Mouse (Mus musculus) spleen, postnatal 10 days (tissue): ENCODE results near the gene Ahnak.
"Not testable (repeated sequence)": the region's sequence is repeated elsewhere in the genome, so short reads cannot be mapped to it uniquely, and the experiment has no call there.

Experiments
- DNase-seq, 2 experiments: peaks; one replicate each; pipeline ENCODE4 v3.0.0; 2021 to 2022; ENCODE audit warnings: low spot score in 2 of 2

The Ahnak gene

GRCm38 (mm10) chr19:8994813-8995607 is 5.9 kb downstream of the Ahnak start:
- no peak for DNase-seq

- no peak for DNase-seq
These were observed 7.5 kb downstream of the Ahnak start for GRCm38 (mm10) chr19:8996601-8997000.

GRCm38 (mm10) chr19:8997546-8997945 is 8.5 kb downstream of the Ahnak start:
- peak in 1 of 2 experiments; percentile 67 for DNase-seq

GRCm38 (mm10) chr19:8998546-8998945 is 9.5 kb downstream of the Ahnak start:
- DNase-seq: no peak

- no peak for DNase-seq
These were observed 10.1 kb downstream of the Ahnak start for GRCm38 (mm10) chr19:8999223-8999622.

- DNase-seq: not testable (repeated sequence)
These were observed 17.8 kb downstream of the Ahnak start for GRCm38 (mm10) chr19:9006915-9007314.

GRCm38 (mm10) chr19:9019298-9019697 is 30.2 kb downstream of the Ahnak start:
- no peak for DNase-seq

GRCm38 (mm10) chr19:9023021-9023778 is 34.1 kb downstream of the Ahnak start:
- peak in 1 of 2 experiments; percentile 37 for DNase-seq

- DNase-seq: no peak
These were observed 36.6 kb downstream of the Ahnak start for GRCm38 (mm10) chr19:9025562-9026257.

- no peak for DNase-seq
These were observed 37.5 kb downstream of the Ahnak start for GRCm38 (mm10) chr19:9026634-9027033.

GRCm38 (mm10) chr19:9027795-9028194 is 38.7 kb downstream of the Ahnak start:
- no peak for DNase-seq

- DNase-seq: no peak
These were observed 39.3 kb downstream of the Ahnak start for GRCm38 (mm10) chr19:9028375-9028774.

GRCm38 (mm10) chr19:9029640-9030262 is 40.7 kb downstream of the Ahnak start:
- no peak for DNase-seq

GRCm38 (mm10) chr19:9032502-9033129 is 43.5 kb downstream of the Ahnak start:
- no peak for DNase-seq

GRCm38 (mm10) chr19:9033412-9034340 is 44.6 kb downstream of the Ahnak start:
- no peak for DNase-seq

- no peak for DNase-seq
These were observed 45.4 kb downstream of the Ahnak start for GRCm38 (mm10) chr19:9034480-9034879.

- no peak for DNase-seq
These were observed 46.0 kb downstream of the Ahnak start for GRCm38 (mm10) chr19:9035101-9035500.

GRCm38 (mm10) chr19:9038136-9038535 is 49.1 kb downstream of the Ahnak start:
- DNase-seq: peak in 1 of 2 experiments; percentile 25

GRCm38 (mm10) chr19:9039266-9039665 is 50.2 kb downstream of the Ahnak start:
- DNase-seq: no peak

- no peak for DNase-seq
These were observed 50.8 kb downstream of the Ahnak start for GRCm38 (mm10) chr19:9039928-9040327.
